Mouse (Mus musculus) heart, adult 2 months (tissue): Measurements from ENCODE around the gene Il10ra.

Source experiments
- CTCF ChIP-seq: fragments of 200-600 bp; IDR thresholded peaks from 2 replicates; pipeline ENCODE4 v1.8.1; 2022; ENCODE audit warnings: antibody characterized with exemption, mild to moderate bottlenecking, moderate library complexity
- EP300 ChIP-seq: fragments of 200-500 bp; IDR thresholded peaks from 2 replicates; pipeline ENCODE4 v1.6.1; 2011; ENCODE audit warnings: low read depth, low read length, control low read depth; ENCODE audit not compliant: insufficient read depth
- POLR2A ChIP-seq: fragments of 200-500 bp; IDR thresholded peaks from 2 replicates; pipeline ENCODE4 v1.6.1; 2011; ENCODE audit warnings: mild to moderate bottlenecking, low read depth, low read length, control low read depth; ENCODE audit not compliant: insufficient read depth

DNA sequence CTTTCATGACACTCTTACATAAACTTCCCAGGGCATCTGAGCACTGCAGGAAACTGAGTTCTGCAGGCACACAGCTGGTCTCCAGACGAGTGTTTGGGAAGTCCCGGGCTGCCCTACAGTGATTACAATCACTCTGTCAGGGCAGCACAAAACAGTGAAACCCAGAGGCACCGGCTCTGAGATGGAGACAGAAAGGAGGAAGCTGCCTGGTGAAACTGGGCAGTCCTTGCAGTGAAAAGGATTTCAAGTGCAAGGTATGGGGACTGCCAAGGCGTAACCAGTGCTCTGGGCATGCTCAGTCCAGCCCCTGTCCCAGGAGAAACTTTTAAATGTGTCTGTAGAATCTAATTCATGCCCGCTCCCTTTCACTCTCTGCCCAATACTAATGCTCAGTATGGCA lies 3.3 kb upstream of the Il10ra start:
- no peak for TF ChIP-seq CTCF
- TF ChIP-seq POLR2A: no peak
- TF ChIP-seq EP300: no peak
